Mouse (Mus musculus): ENCODE data around the gene Rxra. TPM values are rescaled to one million over a fixed set of nuclear protein-coding genes. Genes with fewer than 3 reads are reported as not detected.

Gene Rxra
- polyA plus RNA-seq, 1 experiment from 2014 or later = 9.4 TPM

DNA sequence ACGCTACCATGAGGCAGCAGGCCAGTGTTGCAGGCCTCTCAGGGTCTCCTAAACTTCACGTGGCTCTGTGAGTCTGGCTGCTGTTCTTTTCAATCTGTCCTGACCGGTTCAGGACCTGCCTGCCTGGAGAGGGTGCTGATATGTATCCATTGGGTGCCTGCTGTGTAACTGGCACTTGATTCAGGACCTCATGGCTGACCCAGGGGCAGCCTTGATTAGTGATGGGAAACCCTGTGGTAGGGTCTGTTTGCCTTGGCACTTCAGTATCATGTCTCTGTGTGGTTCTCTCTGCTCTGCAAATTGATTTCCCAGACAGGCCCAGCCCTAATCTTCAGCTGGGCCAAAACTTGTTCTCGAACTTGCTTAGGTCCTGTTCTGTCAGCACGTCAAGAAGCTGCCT is 5.9 kb downstream of the Rxra start:
- H3K9me3 ChIP-seq (replicated peaks; ENCODE audit: low read length) = no peaks in the 10 kb centered on the region
- ATAC-seq (replicated peaks; ENCODE audit: low FRiP score, low read depth) = no peak
- peaks cover 54% of the 10 kb centered on the region for H3K4me1 ChIP-seq (replicated peaks; ENCODE audit: insufficient read depth, low read length)
- no peak overlapping the region for H3K4me2 ChIP-seq (ENCODE audit: low read length)
- DNase-seq (ENCODE audit: low spot score) = no peak
- H3K4me3 ChIP-seq (replicated peaks; ENCODE audit: low read depth, low read length) = no peak overlapping the region
- no peak overlapping the region for H3K9ac ChIP-seq (ENCODE audit: low read depth, low read length)
- TF ChIP-seq CTCF (IDR thresholded peaks at IDR 0.05; ENCODE audit: low read depth) = no peak
- no peaks in the 10 kb centered on the region for H3K27me3 ChIP-seq (ENCODE audit: insufficient read depth, low read length)
- 48% methylated on average over 5 of the region's 5 CpGs for WGBS
- H3K27ac ChIP-seq = no peak overlapping the region
- H3K36me3 ChIP-seq (ENCODE audit: insufficient read depth, low read length) = no peaks in the 10 kb centered on the region

DNA sequence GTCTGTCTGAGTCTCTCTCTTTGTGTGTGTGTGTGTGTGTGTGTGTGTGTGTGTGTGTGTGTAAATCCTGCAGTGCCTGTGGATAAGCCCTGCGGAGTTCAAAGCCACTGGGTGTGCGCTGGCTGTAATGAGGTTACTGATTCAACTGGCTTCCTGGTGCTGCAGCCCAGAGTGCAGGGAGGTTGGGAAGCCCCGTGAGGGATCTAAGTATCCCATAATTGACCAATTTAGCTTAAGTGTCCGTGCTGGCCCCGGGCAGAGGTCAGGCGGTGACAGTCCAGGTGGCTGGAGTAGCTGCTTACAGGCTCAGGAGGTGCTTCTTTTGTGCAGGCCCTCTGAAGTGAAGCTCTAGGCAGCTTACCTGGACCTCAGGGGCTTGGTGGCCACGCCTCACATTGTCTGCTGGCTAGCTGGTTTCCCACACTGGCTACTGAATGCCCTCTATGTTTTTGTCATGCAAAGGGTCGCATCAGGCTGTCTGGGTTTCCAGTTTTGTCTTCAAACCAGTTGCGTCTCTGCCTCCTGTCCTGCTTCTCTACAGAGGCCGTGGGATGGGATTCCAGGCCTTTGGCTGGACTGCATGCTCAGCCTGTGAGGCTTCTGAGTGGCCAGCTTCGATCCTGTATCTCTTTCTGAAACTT is 7.9 kb downstream of the Rxra start:
- H3K4me3 ChIP-seq (replicated peaks; ENCODE audit: low read depth, low read length) = no peak overlapping the region

DNA sequence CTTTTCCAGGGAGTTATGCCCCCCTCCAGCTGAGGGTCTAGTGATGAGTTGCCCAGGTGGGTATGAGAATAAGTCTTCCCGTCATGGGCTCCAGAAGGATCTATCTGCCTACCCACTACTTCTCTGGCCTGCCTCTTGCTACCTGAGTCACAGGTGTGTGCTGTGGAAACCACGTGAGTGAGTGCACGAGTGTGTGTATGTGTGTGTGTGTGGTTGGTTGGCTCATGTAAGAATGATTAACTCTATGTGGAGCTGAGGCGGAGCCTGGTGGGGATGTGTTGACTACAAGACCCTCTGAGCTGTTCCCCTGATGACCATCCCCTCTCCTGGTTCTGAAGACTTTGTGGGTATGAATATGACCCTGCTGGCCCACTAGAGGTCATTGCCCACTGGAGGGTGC is 9.7 kb downstream of the Rxra start:
- peaks cover 32% of the 10 kb centered on the region for H3K4me1 ChIP-seq (replicated peaks; ENCODE audit: insufficient read depth, low read length)
- TF ChIP-seq CTCF (IDR thresholded peaks at IDR 0.05; ENCODE audit: low read depth) = no peak
- H3K9me3 ChIP-seq (replicated peaks; ENCODE audit: low read length) = no peaks in the 10 kb centered on the region
- WGBS = 77% methylated on average over 4 of the region's 4 CpGs
- ATAC-seq (replicated peaks; ENCODE audit: low FRiP score, low read depth) (no peak), DNase-seq (ENCODE audit: low spot score) (no peak)
- H3K9ac ChIP-seq (ENCODE audit: low read depth, low read length) = no peak overlapping the region
- no peaks in the 10 kb centered on the region for H3K27me3 ChIP-seq (ENCODE audit: insufficient read depth, low read length)
- H3K36me3 ChIP-seq (ENCODE audit: insufficient read depth, low read length) = no peaks in the 10 kb centered on the region
- no peak overlapping the region for H3K27ac ChIP-seq
- no peak overlapping the region for H3K4me3 ChIP-seq (replicated peaks; ENCODE audit: low read depth, low read length)
- H3K4me2 ChIP-seq (ENCODE audit: low read length) = no peak overlapping the region

More for the DNA sequence above, 7.9 kb downstream of the Rxra start:
- no peaks in the 10 kb centered on the region for H3K9me3 ChIP-seq (replicated peaks; ENCODE audit: low read length)
- TF ChIP-seq CTCF (IDR thresholded peaks at IDR 0.05; ENCODE audit: low read depth) = no peak
- DNase-seq (ENCODE audit: low spot score) (no peak), ATAC-seq (replicated peaks; ENCODE audit: low FRiP score, low read depth) (no peak)
- no peaks in the 10 kb centered on the region for H3K27me3 ChIP-seq (ENCODE audit: insufficient read depth, low read length)
- H3K36me3 ChIP-seq (ENCODE audit: insufficient read depth, low read length) = no peaks in the 10 kb centered on the region
- 50% methylated on average over 11 of the region's 11 CpGs for WGBS
- no peak overlapping the region for H3K4me2 ChIP-seq (ENCODE audit: low read length)
- H3K27ac ChIP-seq = no peak overlapping the region
- H3K9ac ChIP-seq (ENCODE audit: low read depth, low read length) = no peak overlapping the region
- H3K4me1 ChIP-seq (replicated peaks; ENCODE audit: insufficient read depth, low read length) = peaks cover 42% of the 10 kb centered on the region

DNA sequence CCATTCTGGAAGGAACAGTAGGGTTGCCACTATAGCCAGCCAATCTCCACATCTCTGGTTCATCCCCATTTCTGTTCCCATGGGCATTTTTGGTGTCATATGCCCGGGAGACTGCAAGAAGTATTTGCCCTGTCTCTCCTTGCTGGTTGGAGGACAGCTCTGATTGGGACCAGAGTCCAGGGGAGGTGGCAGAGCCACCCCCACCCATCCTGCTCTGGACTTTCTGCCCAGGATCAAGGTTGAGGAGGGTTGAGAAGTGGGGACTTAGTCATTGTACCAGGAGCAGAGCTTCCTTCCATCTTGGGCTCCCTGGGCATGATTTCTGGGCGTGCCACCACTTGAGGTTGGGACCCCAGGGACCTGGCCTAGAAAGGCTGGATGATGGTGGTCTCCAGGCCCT is 10.1 kb downstream of the Rxra start:
- DNase-seq (ENCODE audit: low spot score) = no peak
- Histone ChIP-seq H3K36me3 (ENCODE audit: insufficient read depth, low read length) (no peaks in the 10 kb centered on the region), H3K4me2 (ENCODE audit: low read length) (no peak overlapping the region), H3K9ac (ENCODE audit: low read depth, low read length) (no peak overlapping the region), H3K4me3 (replicated peaks; ENCODE audit: low read depth, low read length) (no peak overlapping the region), H3K9me3 (replicated peaks; ENCODE audit: low read length) (no peaks in the 10 kb centered on the region), H3K27ac (no peak overlapping the region), H3K27me3 (ENCODE audit: insufficient read depth, low read length) (no peaks in the 10 kb centered on the region), H3K4me1 (replicated peaks; ENCODE audit: insufficient read depth, low read length) (peaks cover 32% of the 10 kb centered on the region)
- 84% methylated on average over 2 of the region's 2 CpGs for WGBS
- no peak for ATAC-seq (replicated peaks; ENCODE audit: low FRiP score, low read depth)
- TF ChIP-seq CTCF (IDR thresholded peaks at IDR 0.05; ENCODE audit: low read depth) = no peak

DNA sequence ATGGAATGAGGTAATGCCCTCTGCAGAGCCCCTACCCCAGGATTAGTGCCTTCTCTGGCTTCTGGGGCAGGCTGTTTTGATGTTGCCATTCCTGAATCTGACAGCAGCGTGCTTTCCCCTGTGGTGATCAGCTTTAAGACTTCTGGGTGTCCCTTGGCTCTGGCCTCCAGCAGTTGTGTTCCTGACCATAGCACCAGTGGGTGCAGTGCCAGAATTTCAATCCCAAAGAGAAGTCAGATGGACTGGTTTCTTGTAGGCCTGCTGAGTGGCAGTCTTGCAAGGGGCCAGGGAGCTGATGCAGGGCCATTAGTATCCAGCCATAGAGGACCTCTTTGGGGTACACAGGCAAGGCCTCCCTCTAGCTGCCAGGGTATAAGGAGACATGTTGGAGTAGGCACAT is 10.8 kb downstream of the Rxra start:
- peaks cover 32% of the 10 kb centered on the region for H3K4me1 ChIP-seq (replicated peaks; ENCODE audit: insufficient read depth, low read length)
- no peaks in the 10 kb centered on the region for H3K9me3 ChIP-seq (replicated peaks; ENCODE audit: low read length)
- H3K9ac ChIP-seq (ENCODE audit: low read depth, low read length) = no peak overlapping the region
- no peak for DNase-seq (ENCODE audit: low spot score)
- no peak overlapping the region for H3K27ac ChIP-seq
- H3K4me3 ChIP-seq (replicated peaks; ENCODE audit: low read depth, low read length) = no peak overlapping the region
- H3K36me3 ChIP-seq (ENCODE audit: insufficient read depth, low read length) = no peaks in the 10 kb centered on the region
- H3K27me3 ChIP-seq (ENCODE audit: insufficient read depth, low read length) = no peaks in the 10 kb centered on the region
- WGBS = 70% methylated on average over 1 of the region's 1 CpGs
- TF ChIP-seq CTCF (IDR thresholded peaks at IDR 0.05; ENCODE audit: low read depth) = peak; percentile 12; the same call in 1 of the 2 replicates
- H3K4me2 ChIP-seq (ENCODE audit: low read length) = no peak overlapping the region
- ATAC-seq (replicated peaks; ENCODE audit: low FRiP score, low read depth) = no peak

DNA sequence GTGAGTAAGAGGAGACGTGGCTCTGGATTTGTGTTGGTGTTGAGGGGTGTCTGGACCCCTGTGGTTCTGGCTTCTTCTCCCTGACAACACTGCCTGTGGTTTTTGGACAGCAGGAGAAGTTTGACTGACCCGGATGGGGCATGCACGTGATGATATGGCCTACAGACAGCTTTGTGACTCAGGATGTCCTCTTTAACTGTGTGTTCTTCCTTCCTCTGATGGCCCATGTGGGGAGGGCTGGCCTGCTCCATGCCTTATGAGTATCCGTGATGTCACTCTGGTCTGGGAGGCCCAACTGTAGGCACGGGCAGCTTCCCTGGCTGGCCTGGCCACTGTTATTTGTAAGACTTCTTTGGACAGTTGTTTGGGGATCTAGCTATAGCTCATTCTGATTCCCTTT is 11.7 kb downstream of the Rxra start:
- no peaks in the 10 kb centered on the region for H3K36me3 ChIP-seq (ENCODE audit: insufficient read depth, low read length)
- H3K9me3 ChIP-seq (replicated peaks; ENCODE audit: low read length) = no peaks in the 10 kb centered on the region
- H3K4me2 ChIP-seq (ENCODE audit: low read length) = no peak overlapping the region
- H3K27me3 ChIP-seq (ENCODE audit: insufficient read depth, low read length) = no peaks in the 10 kb centered on the region
- no peak for TF ChIP-seq CTCF (IDR thresholded peaks at IDR 0.05; ENCODE audit: low read depth)
- H3K4me1 ChIP-seq (replicated peaks; ENCODE audit: insufficient read depth, low read length) = peaks cover 36% of the 10 kb centered on the region
- H3K4me3 ChIP-seq (replicated peaks; ENCODE audit: low read depth, low read length) = no peak overlapping the region
- H3K27ac ChIP-seq = no peak overlapping the region
- no peak for ATAC-seq (replicated peaks; ENCODE audit: low FRiP score, low read depth)
- 66% methylated on average over 5 of the region's 5 CpGs for WGBS
- H3K9ac ChIP-seq (ENCODE audit: low read depth, low read length) = no peak overlapping the region
- DNase-seq (ENCODE audit: low spot score) = peak; percentile 56

DNA sequence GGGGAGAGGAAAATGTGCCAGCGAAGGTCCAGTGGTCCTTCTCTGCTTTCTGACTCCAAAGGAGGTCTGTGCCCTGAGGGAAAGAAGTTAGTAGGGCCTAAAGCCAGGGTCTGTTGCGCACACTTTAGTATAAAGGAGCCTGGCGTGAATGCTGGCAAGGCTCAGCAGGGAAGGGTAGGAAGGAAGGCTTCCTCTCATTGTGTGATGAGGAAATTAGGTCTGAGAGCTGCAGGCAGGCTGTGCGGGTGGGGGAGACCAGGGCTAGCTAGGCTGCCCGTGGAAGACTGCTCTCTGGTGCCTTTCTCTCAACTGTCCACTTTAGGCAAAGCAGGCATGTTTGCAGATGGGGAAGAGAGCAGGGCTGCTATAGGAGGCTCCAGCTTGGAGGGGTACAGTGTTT is 14.5 kb downstream of the Rxra start:
- no peaks in the 10 kb centered on the region for H3K36me3 ChIP-seq (ENCODE audit: insufficient read depth, low read length)
- no peak for TF ChIP-seq CTCF (IDR thresholded peaks at IDR 0.05; ENCODE audit: low read depth)
- 51% methylated on average over 5 of the region's 5 CpGs for WGBS
- DNase-seq (ENCODE audit: low spot score) (peak; percentile 44), ATAC-seq (replicated peaks; ENCODE audit: low FRiP score, low read depth) (no peak)
- no peak overlapping the region for H3K9ac ChIP-seq (ENCODE audit: low read depth, low read length)
- peak overlapping the region; percentile 19; the same call in 1 of the 2 replicates for H3K27ac ChIP-seq
- peaks cover 36% of the 10 kb centered on the region for H3K4me1 ChIP-seq (replicated peaks; ENCODE audit: insufficient read depth, low read length)
- H3K27me3 ChIP-seq (ENCODE audit: insufficient read depth, low read length) = no peaks in the 10 kb centered on the region
- H3K4me3 ChIP-seq (replicated peaks; ENCODE audit: low read depth, low read length) = no peak overlapping the region
- H3K9me3 ChIP-seq (replicated peaks; ENCODE audit: low read length) = no peaks in the 10 kb centered on the region
- H3K4me2 ChIP-seq (ENCODE audit: low read length) = no peak overlapping the region
